Mouse (Mus musculus): Measurements from ENCODE around the gene Piwil1.

Gene Piwil1

GRCm38 (mm10) chr5:128702224-128702623 is at the start of gene Piwil1:
Gene Piwil1 (plus strand): TSS chr5:128702524.
- DNase-seq (ENCODE audit: inconsistent ontology term), result no peak

- DNase-seq (ENCODE audit: inconsistent ontology term), result no peak
Measured at GRCm38 (mm10) chr5:128656496-128657135, 45.7 kb upstream of the Piwil1 start.

GRCm38 (mm10) chr5:128660101-128660500 is 42.2 kb upstream of the Piwil1 start:
- DNase-seq (ENCODE audit: inconsistent ontology term), result no peak

DNA sequence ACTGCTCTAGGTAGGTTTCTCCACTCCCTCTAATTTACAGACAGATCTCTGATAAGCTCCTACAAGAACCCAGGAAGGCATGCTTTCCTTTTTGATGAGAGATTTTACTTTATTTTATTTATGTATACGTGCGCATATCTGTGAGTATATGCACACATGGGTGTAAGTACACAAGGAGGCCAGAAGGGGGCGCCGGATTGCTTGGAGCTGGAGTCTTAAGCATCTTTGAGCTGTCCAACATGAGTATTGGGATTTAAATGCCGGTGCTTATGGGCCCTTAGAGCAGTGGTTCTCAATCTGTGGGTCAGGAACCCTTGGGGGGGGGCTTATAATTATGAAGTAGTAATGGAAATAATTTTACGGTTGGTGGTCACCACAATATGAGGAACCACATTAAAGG is 39.4 kb upstream of the Piwil1 start:
- no peak for DNase-seq (ENCODE audit: inconsistent ontology term)

DNA sequence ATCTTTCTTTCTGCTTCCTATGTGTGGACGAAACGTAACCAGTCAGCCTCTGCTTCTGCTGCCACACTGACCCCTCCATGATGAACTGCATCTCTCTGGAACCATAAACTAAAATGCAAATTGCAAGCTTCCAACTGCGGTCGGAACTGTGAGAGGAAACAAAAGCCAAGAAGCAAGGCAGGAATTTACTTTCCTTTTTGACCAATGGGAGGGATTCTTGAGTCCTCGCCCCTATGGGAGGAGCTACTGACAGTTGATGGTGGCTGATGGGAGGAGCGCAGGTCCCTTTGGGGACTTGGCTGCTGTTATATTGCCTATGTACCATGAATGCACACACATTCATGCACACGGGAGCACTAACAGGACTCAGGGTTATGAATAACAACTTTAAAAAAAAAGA is 38.3 kb upstream of the Piwil1 start:
- DNase-seq (ENCODE audit: inconsistent ontology term), result no peak

GRCm38 (mm10) chr5:128665045-128665444 is 37.3 kb upstream of the Piwil1 start:
- DNase-seq (ENCODE audit: inconsistent ontology term), result no peak

GRCm38 (mm10) chr5:128667303-128667702 is 35.0 kb upstream of the Piwil1 start:
- DNase-seq (ENCODE audit: inconsistent ontology term), result peak; percentile 3

- DNase-seq (ENCODE audit: inconsistent ontology term), result no peak
Measured at GRCm38 (mm10) chr5:128674124-128674523, 28.2 kb upstream of the Piwil1 start.

- DNase-seq (ENCODE audit: inconsistent ontology term), result no peak
Measured at GRCm38 (mm10) chr5:128677373-128677772, 25.0 kb upstream of the Piwil1 start.

GRCm38 (mm10) chr5:128677861-128678260 is 24.5 kb upstream of the Piwil1 start:
- no peak for DNase-seq (ENCODE audit: inconsistent ontology term)

DNA sequence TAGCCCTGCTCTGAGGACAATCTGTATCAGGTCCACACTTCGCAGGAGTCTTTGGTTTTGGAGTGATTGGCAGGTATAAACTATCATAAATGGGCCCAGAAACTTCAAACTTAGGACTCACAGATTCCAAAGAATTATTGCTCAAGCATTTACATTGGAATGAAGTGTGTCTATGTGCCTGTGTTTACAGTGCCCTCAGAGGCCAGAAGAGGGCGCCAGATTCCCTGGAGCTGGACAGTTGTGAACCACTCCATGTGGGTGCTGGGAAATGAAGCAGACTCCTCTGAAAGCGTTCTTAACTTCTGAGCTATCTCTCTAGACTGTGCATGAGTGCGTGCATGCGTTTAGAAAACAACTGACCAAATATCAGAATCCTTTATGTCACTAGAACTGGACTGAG is 20.9 kb upstream of the Piwil1 start:
- DNase-seq (ENCODE audit: inconsistent ontology term), result no peak

DNA sequence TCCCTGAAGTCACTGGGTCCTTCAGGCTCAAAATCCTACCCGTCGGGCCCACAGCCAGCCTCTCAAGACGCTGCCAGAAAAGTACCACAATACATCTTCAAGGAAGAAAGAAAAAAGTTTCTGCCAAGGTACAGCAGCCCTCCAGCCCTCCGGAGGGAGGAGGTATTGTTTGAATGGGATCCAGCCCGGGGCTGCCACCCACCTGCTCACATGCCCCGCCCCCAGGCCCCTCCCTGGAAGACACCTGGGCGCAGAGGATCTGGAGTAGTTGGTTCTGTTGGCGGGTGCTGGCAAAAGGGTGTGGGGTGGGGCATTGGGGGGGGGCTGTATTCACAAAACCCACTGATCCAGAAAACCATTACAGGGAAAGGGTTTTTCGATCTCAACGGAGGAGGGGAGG is 18.1 kb upstream of the Piwil1 start:
- DNase-seq (ENCODE audit: inconsistent ontology term), result no peak

- peak; percentile 62 for DNase-seq (ENCODE audit: inconsistent ontology term)
Measured at GRCm38 (mm10) chr5:128684621-128685020, 17.7 kb upstream of the Piwil1 start.

DNA sequence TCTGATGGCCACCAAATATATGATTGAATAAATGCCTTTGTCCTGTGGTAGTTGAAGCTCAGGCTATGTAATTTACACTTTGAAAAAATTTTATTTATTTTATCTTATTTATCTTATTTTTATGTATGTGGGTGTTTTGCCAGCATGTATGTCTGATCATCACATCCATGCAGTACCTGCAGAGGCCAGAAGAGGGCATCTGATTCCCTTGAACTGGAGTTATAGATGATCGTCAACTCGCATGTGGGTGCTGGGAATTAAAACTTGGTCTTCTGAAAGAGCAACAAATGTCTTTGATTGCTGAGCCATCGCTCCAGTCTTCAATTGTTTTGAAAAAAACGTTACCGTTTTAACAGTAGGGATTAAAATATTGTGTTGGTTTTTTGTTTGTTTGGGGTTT is 15.2 kb upstream of the Piwil1 start:
- DNase-seq (ENCODE audit: inconsistent ontology term), result no peak

GRCm38 (mm10) chr5:128694107-128694506 is 8.2 kb upstream of the Piwil1 start:
- DNase-seq (ENCODE audit: inconsistent ontology term), result no peak

DNA sequence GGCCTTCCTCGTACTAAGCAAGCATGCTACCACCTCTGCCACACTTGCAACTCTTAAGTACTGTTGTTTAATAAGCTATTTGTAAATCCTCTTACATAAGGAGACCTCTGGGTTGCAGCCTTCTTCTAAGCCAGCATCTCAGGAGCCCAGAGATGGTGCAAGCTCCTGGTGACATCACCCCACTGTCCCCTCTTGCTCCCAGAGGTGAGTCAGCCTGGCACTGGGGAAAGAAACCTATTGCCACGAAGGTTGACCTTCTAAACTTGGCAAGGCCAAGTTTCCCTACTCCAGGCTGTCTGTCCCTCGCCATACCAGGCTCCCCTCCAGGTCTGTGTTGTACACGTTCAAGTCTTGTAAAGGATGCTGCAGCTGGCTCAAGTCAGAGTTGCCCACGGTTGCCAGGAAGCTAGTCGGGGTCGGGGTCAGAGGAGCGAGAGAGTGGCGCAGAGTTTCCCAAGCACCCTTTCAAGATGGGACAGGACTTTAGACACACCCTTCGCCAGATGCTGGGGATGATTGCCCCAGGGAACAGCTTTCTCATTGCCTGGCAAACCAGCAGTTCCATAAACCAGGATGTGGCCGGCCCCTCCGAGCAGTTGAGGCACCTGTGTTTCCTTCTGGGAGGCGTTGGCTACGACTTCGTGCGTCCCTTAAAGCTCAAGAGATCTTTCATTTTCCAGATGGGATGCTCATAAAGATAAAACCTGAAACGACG is 7.6 kb upstream of the Piwil1 start:
- DNase-seq (ENCODE audit: inconsistent ontology term), result no peak

DNA sequence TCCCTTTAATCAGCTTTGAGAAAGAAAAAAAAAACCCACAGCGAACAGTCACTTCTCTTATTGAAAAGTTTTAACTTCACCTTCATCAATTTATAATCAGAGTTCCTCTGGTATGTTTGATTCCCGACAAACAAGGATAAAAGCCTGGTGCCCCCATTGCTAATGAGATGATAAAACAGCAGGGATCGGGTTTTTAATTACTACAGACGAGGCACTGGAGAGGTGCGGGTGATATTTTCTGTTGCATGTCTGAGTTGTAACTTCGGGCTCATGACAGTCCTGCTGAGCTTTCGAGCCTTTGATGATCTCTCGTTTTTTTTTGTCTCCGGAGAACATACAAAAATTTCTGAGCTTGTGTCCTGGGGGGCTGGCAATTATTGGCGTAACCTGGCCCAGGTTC is 5.5 kb upstream of the Piwil1 start:
- peak; percentile 15 for DNase-seq (ENCODE audit: inconsistent ontology term)

DNA sequence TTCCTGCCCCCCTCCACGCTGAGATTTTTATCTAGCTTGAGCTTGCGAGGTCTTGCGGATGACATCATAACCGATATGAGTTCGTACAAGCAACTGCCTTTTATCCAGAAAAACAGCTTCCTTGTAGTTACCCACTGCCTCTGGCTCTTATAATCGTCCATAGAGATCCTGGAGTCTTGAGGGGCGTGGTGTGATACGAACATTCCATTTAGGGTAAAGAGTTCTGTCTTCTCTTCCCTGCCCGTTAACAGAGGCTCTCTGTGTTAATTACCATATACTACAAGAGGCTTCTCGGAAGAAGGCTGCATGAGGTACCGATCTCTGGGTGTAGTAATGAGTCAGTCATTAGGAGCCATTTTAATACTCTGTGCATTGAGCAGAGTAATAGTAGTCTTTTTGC is 1.6 kb upstream of the Piwil1 start:
- no peak for DNase-seq (ENCODE audit: inconsistent ontology term)

- DNase-seq (ENCODE audit: inconsistent ontology term), result no peak
Measured at GRCm38 (mm10) chr5:128703688-128704087, 1.4 kb downstream of the Piwil1 start.

GRCm38 (mm10) chr5:128704134-128704904 is 2.0 kb downstream of the Piwil1 start:
- DNase-seq (ENCODE audit: inconsistent ontology term), result no peak

GRCm38 (mm10) chr5:128706467-128706866 is 4.1 kb downstream of the Piwil1 start:
- DNase-seq (ENCODE audit: inconsistent ontology term), result no peak

DNA sequence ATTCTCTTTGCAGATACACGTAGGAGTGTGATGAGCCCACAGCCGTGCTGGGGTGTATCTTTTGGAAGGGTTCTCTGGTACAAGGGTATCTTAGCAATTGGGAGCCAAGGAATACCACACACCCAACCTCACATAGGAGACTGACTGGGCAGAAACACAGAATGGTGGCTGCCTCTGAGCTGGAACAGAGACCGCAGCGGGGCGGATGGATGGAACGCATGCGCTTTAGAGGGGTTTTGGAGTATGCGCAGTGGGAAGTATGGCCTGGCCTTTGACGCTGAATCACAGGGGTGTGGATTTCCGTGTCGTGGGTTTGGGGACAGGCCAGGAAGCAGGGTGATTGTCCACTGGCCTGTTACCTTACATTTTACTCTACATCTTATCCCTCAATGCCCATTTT is 4.9 kb downstream of the Piwil1 start:
- DNase-seq (ENCODE audit: inconsistent ontology term), result no peak

DNA sequence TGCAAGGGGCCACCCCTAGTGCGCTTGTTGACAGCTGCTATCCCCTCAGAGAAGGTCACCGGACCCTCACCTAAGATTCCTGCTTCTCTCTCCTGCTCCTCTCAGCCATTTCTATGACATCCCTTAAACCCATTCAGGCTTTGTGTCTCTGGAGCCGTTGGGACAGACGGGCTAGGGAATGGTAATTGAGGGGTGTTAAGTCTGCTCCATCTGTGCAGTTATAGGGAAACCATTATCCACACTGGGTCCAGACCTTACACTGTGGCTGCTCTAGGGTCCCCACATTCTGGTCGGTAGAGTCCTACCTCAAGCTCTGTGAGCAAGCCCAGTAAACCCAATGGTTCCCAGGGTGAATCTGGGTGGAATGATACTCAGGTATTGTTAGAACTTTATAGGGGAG is 6.6 kb downstream of the Piwil1 start:
- no peak for DNase-seq (ENCODE audit: inconsistent ontology term)
